Mouse (Mus musculus): ENCODE data around the gene Mcidas.

The Mcidas gene

GRCm38 (mm10) chr13:112993531-112994152 is at the start of gene Mcidas:
Gene Mcidas, plus strand, starts transcription at chr13:112993845.
- no peak for DNase-seq (ENCODE audit: low spot score in 2 of 2)

DNA sequence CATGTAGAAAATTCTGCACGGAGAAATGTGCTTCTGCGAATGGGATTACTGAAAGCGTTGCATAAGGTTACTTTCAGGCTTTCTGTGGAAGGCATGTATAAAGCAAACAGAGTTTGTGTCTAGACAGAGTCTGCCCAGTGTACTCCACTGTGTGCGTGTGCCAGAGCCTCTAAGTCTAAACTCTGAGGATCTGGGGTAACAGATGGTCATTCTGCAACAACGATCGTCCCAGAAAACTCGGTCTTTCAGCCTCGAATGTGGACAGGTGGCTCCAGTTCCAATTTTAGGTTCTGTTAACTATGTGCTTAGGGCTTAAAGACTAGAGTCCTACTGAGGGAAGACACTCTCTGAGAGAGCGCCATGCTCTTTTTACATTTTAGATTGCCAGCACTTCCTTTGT is 48.3 kb upstream of the Mcidas start:
- DNase-seq (ENCODE audit: low spot score in 2 of 2) = no peak

- DNase-seq (ENCODE audit: low spot score in 2 of 2) = no peak
These were observed 47.7 kb upstream of the Mcidas start for GRCm38 (mm10) chr13:112945900-112946299.

GRCm38 (mm10) chr13:112954067-112954466 is 39.6 kb upstream of the Mcidas start:
- no peak for DNase-seq (ENCODE audit: low spot score in 2 of 2)

- DNase-seq (ENCODE audit: low spot score in 2 of 2) = no peak
These were observed 30.6 kb upstream of the Mcidas start for GRCm38 (mm10) chr13:112963081-112963480.

- DNase-seq (ENCODE audit: low spot score in 2 of 2) = no peak
These were observed 29.2 kb upstream of the Mcidas start for GRCm38 (mm10) chr13:112964421-112964820.

- DNase-seq (ENCODE audit: low spot score in 2 of 2) = no peak
These were observed 26.4 kb upstream of the Mcidas start for GRCm38 (mm10) chr13:112967267-112967666.

DNA sequence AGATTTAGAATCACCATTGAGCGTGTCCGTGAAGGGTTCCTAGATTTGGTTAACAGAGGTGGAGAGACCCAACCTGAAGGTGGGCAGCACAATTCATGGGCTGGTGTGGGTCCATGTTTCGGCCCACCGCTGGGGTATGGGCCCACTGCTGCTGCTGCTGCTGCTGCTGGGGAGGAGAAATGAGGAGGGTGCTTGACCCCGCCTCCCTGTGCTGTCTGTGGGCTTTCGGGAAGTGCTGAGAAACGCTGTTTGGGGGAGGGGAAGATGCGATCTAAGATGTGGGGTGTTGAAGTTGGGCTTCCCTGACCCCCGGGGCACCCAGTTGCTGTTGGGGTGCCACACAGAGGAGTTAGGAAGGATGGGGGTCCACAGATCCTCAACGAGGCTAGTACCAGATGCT is 16.9 kb upstream of the Mcidas start:
- no peak for DNase-seq (ENCODE audit: low spot score in 2 of 2)

GRCm38 (mm10) chr13:112985605-112986450 is 7.8 kb upstream of the Mcidas start:
- no peak for DNase-seq (ENCODE audit: low spot score in 2 of 2)

GRCm38 (mm10) chr13:112986451-112986950 is 7.1 kb upstream of the Mcidas start:
- no peak for DNase-seq (ENCODE audit: low spot score in 2 of 2)

DNA sequence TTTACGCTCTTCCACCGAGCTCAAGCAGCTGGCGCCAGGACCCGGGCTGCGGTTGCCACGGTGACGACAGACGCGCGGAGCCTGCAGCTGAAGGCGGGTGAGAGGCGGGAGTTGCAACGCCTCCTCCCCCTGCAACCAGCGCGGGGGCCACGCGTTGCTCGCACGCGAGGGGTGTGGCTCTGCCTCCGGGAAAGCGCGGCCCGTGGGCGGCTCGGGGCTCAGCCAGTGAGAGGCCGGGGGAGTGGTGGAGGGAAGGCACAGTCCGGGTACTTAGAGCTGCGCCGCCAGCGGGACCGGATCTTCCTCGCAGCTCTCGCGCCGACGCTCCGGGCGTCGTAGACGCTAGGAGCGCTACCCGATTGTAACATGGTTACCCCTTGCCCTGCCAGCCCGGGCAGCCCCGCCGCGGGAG is 6.1 kb upstream of the Mcidas start, which contains the start of gene Ccno:
TSS of gene Ccno (plus strand) at position 271 of the 412 bp plus-strand sequence.
- DNase-seq (ENCODE audit: low spot score in 2 of 2) = peak; percentile 91 to 92

DNA sequence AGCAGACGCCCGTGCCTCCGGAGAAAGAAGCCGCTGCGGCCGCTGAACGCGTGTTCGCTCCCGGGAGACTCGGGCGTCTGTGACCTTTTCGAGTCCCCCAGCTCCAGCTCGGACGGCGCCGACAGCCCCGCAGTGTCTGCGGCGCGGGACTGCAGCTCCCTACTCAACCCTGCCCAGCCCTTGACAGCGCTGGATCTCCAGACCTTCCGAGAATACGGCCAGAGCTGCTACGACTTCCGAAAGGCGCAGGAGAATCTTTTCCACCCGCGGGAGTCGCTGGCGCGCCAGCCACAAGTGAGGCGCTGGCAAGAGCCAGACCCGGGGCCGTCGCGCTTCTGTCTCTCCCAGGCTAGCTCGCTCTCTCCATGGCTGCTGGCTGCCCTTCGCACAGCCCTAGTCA is 5.7 kb upstream of the Mcidas start:
- peak in 1 of 2 experiments; percentile 37 for DNase-seq (ENCODE audit: low spot score in 2 of 2)

GRCm38 (mm10) chr13:112988866-112989265 is 4.8 kb upstream of the Mcidas start:
- no peak for DNase-seq (ENCODE audit: low spot score in 2 of 2)

DNA sequence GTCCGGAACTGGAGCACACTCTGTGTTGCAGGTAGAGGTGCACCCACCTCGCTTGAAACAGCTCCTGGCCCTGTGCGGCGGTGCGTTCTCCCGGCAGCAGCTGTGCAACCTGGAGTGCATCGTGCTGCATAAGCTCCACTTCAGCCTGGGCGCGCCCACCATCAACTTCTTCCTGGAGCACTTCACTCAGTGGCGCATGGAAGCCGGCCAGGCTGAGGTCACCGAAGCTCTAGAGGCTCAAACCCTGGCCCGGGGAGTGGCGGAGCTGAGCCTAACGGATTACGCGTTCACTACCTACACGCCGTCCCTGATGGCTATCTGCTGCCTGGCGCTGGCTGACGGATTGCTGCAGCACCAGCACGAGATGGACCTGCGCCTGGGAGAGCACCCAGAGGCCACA is 4.1 kb upstream of the Mcidas start:
- DNase-seq (ENCODE audit: low spot score in 2 of 2) = no peak

- no peak for DNase-seq (ENCODE audit: low spot score in 2 of 2)
These were observed 3.3 kb upstream of the Mcidas start for GRCm38 (mm10) chr13:112990346-112990745.

GRCm38 (mm10) chr13:112994191-112994590 is 546 bp downstream of the Mcidas start:
- DNase-seq (ENCODE audit: low spot score in 2 of 2) = peak; percentile 47 to 64

GRCm38 (mm10) chr13:112996407-112996806 is 2.8 kb downstream of the Mcidas start:
- DNase-seq (ENCODE audit: low spot score in 2 of 2) = no peak

DNA sequence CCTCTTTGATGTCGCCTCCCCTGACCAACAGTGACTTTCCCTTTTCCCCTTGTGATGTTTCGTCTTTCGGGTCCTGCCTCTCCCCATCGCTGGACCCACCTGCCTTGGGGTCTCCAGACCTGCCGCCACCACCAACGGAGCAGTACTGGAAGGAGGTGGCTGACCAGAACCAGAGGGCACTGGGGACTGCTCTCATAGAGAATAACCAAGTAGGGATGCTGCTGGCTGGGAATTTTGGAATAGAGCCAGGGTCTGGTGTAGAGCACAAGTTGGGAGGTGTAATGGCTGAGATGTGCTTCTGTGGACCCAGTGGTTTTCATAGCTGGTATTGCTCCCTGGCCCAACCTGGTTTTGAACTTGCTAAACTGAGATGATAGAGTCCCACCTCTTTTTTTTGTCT is 3.7 kb downstream of the Mcidas start:
- DNase-seq (ENCODE audit: low spot score in 2 of 2) = no peak

DNA sequence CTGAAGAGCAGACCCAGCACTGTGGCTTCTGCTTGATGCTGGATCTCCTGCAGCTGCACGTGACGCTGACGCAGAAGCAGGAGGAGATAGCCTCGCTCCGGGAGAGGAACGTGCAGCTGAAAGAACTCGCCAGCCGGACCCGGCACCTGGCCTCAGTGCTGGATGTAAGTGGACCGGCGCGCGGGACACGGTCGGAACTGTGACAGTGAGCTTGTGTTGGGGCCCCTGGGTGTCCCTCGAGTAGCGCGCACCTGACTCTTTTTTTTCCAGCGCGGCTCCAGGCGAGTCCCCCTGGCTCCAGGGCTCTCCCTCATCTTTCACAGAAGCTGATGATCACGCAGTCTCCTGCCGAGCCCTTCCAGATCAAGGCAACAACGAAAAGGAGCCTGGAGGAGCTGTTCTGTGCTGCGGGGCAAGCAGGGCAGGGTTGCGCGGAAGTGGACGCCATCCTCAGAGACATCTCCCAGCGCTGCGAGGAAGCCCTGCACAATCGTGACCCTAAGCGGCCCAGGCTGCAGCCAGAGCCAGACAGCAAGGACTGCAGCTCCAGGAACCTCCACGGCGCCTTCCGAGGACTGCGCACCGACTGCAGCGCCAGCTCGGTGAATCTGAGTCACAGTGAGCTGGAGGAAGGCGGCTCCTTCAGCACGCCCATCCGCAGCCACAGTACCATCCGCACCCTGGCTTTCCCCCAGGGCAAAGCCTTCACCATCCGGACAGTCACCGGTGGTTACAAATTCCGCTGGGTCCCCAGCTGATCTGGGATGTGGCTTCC is 5.0 kb downstream of the Mcidas start:
- peak; percentile 53 to 67 for DNase-seq (ENCODE audit: low spot score in 2 of 2)

DNA sequence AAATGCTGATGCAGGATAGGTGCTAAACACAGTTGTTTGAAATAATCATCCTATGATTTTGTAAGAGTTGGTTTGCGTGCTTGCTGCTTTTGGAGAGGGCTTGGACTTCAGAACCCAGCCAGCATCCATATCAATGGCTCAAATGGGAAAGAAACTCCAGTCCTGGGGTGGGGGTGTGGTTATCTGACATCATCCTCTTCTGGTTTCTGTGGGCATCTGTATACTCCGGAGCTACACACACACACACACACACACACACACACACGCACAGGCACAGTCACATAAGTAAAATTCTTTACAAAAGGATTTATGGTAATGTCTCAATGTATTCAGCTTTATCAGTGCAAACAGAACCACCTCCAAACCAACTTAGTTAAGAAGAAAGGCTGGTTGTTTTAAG is 6.4 kb downstream of the Mcidas start:
- DNase-seq (ENCODE audit: low spot score in 2 of 2) = no peak

DNA sequence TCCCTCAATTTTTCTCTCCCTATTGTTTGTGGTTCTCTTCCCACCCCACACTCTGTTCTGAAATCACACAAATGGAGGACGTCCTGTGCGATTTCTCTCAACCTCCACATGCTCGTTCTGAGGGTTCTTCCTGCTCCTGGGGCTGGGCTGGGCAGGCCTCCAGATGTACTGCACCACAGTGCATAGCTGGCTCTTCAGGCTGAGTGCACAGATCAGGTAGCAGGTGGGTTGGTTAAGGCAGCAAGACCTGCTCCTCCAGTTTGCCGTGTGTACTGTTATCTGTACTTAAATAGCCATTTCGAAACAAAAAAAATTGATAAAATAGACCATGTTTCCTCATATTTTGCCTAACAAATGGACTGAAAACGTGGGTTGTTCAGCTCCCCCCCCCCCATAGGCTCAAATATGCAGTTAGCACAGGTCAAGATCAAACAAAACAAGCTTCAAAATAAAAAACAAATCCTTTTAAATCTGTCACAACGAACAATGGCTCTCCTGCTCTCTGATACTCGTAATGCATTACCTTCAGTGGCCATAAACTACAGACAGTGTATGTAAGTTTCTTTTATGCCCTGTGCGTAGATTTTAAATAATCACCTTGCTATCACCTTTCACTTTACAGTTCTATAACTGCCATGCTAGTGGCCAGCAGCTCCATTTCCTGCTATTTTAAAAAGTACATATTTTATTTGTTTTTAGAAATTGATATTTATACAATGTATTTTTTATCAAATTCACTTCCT is 7.1 kb downstream of the Mcidas start:
- no peak for DNase-seq (ENCODE audit: low spot score in 2 of 2)
